Mouse (Mus musculus) liver, embryonic 14.5 days (tissue): ENCODE measurements around the gene Tmem248.

ENCODE experiments used
- CTCF ChIP-seq: IDR thresholded peaks from 2 replicates; pipeline ENCODE4 v1.5.1; 2016; ENCODE audit warnings: antibody characterized with exemption, low read depth, control low read depth
- EP300 ChIP-seq: IDR thresholded peaks from 2 replicates; pipeline ENCODE4 v1.6.1; 2016; ENCODE audit warnings: antibody characterized with exemption, low read depth

DNA sequence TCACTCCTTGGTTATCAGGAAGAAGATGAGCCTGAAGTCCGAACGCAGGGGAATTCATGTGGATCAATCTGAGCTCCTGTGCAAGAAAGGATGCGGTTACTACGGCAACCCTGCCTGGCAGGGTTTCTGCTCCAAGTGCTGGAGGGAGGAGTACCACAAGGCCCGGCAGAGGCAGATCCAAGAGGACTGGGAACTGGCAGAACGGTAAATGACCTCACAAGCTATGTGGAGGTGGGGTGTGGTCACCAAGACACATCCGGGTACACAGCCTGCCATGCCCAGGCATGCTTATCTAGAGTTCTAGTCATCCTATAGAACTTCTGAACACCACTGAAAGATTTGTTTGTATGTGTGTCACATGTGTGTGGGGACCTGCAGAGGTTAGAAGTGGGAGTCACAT lies 29.5 kb upstream of the Tmem248 start:
- TF ChIP-seq CTCF, result no peak
- no peak for TF ChIP-seq EP300
